Mouse (Mus musculus): ENCODE results near the gene Mrpl48. TPM values are rescaled to one million over a fixed set of nuclear protein-coding genes. Genes with fewer than 3 reads are reported as not detected.

The Mrpl48 gene
- total RNA-seq (2023), result 30.6 TPM

GRCm38 (mm10) chr7:100608130-100608741, at the start of gene Mrpl48:
Gene Mrpl48 (minus strand): TSS chr7:100608301.

GRCm38 (mm10) chr7:100607214-100608129, 629 bp downstream of the Mrpl48 start, which contains the start of gene Rab6a:
Gene Rab6a (plus strand): TSS chr7:100607410.

GRCm38 (mm10) chr7:100536804-100537518, 71.1 kb downstream of the Mrpl48 start, which contains the start of gene Coa4:
Gene Coa4 (plus strand): TSS chr7:100537071.

GRCm38 (mm10) chr7:100514573-100514972, 93.5 kb downstream of the Mrpl48 start, which contains the start of gene Dnajb13:
Gene Dnajb13 (minus strand): TSS chr7:100514960.

Other genes with a start within 250 kb of the Mrpl48 start
- 79.2 TPM for gene C2cd3, start 236.1 kb downstream of the Mrpl48 start, total RNA-seq (2023)
- gene Ppme1, start 236.0 kb downstream of the Mrpl48 start, total RNA-seq (2023), result 35.8 TPM
- gene Ucp3, start 135.3 kb downstream of the Mrpl48 start, total RNA-seq (2023), result 0.44 TPM
- 987 TPM for gene Ucp2, start 115.0 kb downstream of the Mrpl48 start, total RNA-seq (2023)
- gene Dnajb13, start 93.3 kb downstream of the Mrpl48 start, total RNA-seq (2023), result 3.3 TPM
- 4.6 TPM for gene Coa4, start 71.2 kb downstream of the Mrpl48 start, total RNA-seq (2023)
- 56.3 TPM for gene Rab6a, start 891 bp downstream of the Mrpl48 start, total RNA-seq (2023)
- not detected for gene Plekhb1, start 54.1 kb upstream of the Mrpl48 start, total RNA-seq (2023)
- 50.3 TPM for gene Fam168a, start 98.3 kb upstream of the Mrpl48 start, total RNA-seq (2023)

Measured in CD4-positive naive resting alpha-beta T cell, adult 57 days (primary cell).